Mouse (Mus musculus): ENCODE data around the gene Cdh13. TPM values are rescaled to one million over a fixed set of nuclear protein-coding genes. Genes with fewer than 3 reads are reported as not detected.
A peak's percentile ranks its signal among the peaks of the same experiment; 100 is the strongest.

The Cdh13 gene
- polyA plus RNA-seq (2014; fragmentation: Nextera tagmentation; extraction: Ambion mirVana), result 37.1 and 38.2 TPM in 2 replicates

- no peak for ATAC-seq (replicated peaks; ENCODE audit: insufficient number of reproducible peaks, low FRiP score, low TSS enrichment)
- peak within 1 kb of the TSS; percentile 60 for H3K4me3 ChIP-seq (ENCODE audit: low read depth, low read length)
- H3K4me1 ChIP-seq (ENCODE audit: control insufficient read depth, insufficient read depth, low read length), result peaks cover 37% of the 10 kb centered on the region
- under 1% methylated on average over 33 of the region's 33 CpGs for WGBS (ENCODE audit: insufficient replicate concordance)
- peak within 1 kb of the TSS; percentile 82 for H3K4me2 ChIP-seq
- peaks cover 6% of the 10 kb centered on the region; the same call in 1 of the 2 replicates for H3K27me3 ChIP-seq (ENCODE audit: control insufficient read depth, insufficient read depth, low read length)
- no peaks in the 10 kb centered on the region for H3K9me3 ChIP-seq (replicated peaks; ENCODE audit: control insufficient read depth, low read length)
- H3K9ac ChIP-seq (ENCODE audit: low read depth, low read length), result peak within 1 kb of the TSS; percentile 79
- no peaks in the 10 kb centered on the region for H3K36me3 ChIP-seq (ENCODE audit: control insufficient read depth, insufficient read depth, low read length)
- H3K27ac ChIP-seq (ENCODE audit: low read depth, low read length), result peak within 1 kb of the TSS; percentile 7; the same call in 1 of the 2 replicates
These were observed at the start of gene Cdh13 for GRCm38 (mm10) chr8:118283600-118284111. TSS of gene Cdh13 (plus strand) at chr8:118283733.

- WGBS (ENCODE audit: insufficient replicate concordance), result 84% methylated on average over 7 of the region's 7 CpGs
- H3K9me3 ChIP-seq (replicated peaks; ENCODE audit: control insufficient read depth, low read length), result no peaks in the 10 kb centered on the region
These were observed 47.9 kb upstream of the Cdh13 start for GRCm38 (mm10) chr8:118235626-118236025.

GRCm38 (mm10) chr8:118237150-118237620 is 46.3 kb upstream of the Cdh13 start:
- no peak overlapping the region for H3K27ac ChIP-seq (ENCODE audit: low read depth, low read length)
- no peak overlapping the region for H3K4me3 ChIP-seq (ENCODE audit: low read depth, low read length)
- no peak overlapping the region for H3K9ac ChIP-seq (ENCODE audit: low read depth, low read length)
- H3K4me1 ChIP-seq (ENCODE audit: control insufficient read depth, insufficient read depth, low read length), result no peaks in the 10 kb centered on the region
- H3K36me3 ChIP-seq (ENCODE audit: control insufficient read depth, insufficient read depth, low read length), result no peaks in the 10 kb centered on the region
- 54% methylated on average over 11 of the region's 11 CpGs for WGBS (ENCODE audit: insufficient replicate concordance)
- no peaks in the 10 kb centered on the region for H3K27me3 ChIP-seq (ENCODE audit: control insufficient read depth, insufficient read depth, low read length)
- H3K9me3 ChIP-seq (replicated peaks; ENCODE audit: control insufficient read depth, low read length), result no peaks in the 10 kb centered on the region
- H3K4me2 ChIP-seq, result no peak overlapping the region
- ATAC-seq (replicated peaks; ENCODE audit: insufficient number of reproducible peaks, low FRiP score, low TSS enrichment), result no peak

More at GRCm38 (mm10) chr8:118235626-118236025, 47.9 kb upstream of the Cdh13 start:
- Histone ChIP-seq H3K4me1 (ENCODE audit: control insufficient read depth, insufficient read depth, low read length) (no peaks in the 10 kb centered on the region), H3K4me3 (ENCODE audit: low read depth, low read length) (no peak overlapping the region), H3K36me3 (ENCODE audit: control insufficient read depth, insufficient read depth, low read length) (no peaks in the 10 kb centered on the region), H3K4me2 (no peak overlapping the region), H3K9ac (ENCODE audit: low read depth, low read length) (no peak overlapping the region), H3K27me3 (ENCODE audit: control insufficient read depth, insufficient read depth, low read length) (no peaks in the 10 kb centered on the region), H3K27ac (ENCODE audit: low read depth, low read length) (no peak overlapping the region)
- ATAC-seq (replicated peaks; ENCODE audit: insufficient number of reproducible peaks, low FRiP score, low TSS enrichment), result no peak

GRCm38 (mm10) chr8:118238156-118238555 is 45.4 kb upstream of the Cdh13 start:
- 78% methylated on average over 5 of the region's 5 CpGs for WGBS (ENCODE audit: insufficient replicate concordance)
- H3K27ac ChIP-seq (ENCODE audit: low read depth, low read length), result no peak overlapping the region
- no peak overlapping the region for H3K9ac ChIP-seq (ENCODE audit: low read depth, low read length)
- no peaks in the 10 kb centered on the region for H3K9me3 ChIP-seq (replicated peaks; ENCODE audit: control insufficient read depth, low read length)
- H3K4me3 ChIP-seq (ENCODE audit: low read depth, low read length), result no peak overlapping the region
- H3K36me3 ChIP-seq (ENCODE audit: control insufficient read depth, insufficient read depth, low read length), result no peaks in the 10 kb centered on the region
- ATAC-seq (replicated peaks; ENCODE audit: insufficient number of reproducible peaks, low FRiP score, low TSS enrichment), result no peak
- no peaks in the 10 kb centered on the region for H3K4me1 ChIP-seq (ENCODE audit: control insufficient read depth, insufficient read depth, low read length)
- no peaks in the 10 kb centered on the region for H3K27me3 ChIP-seq (ENCODE audit: control insufficient read depth, insufficient read depth, low read length)
- no peak overlapping the region for H3K4me2 ChIP-seq

- Histone ChIP-seq H3K27me3 (ENCODE audit: control insufficient read depth, insufficient read depth, low read length) (no peaks in the 10 kb centered on the region), H3K4me2 (no peak overlapping the region), H3K9ac (ENCODE audit: low read depth, low read length) (no peak overlapping the region), H3K36me3 (ENCODE audit: control insufficient read depth, insufficient read depth, low read length) (no peaks in the 10 kb centered on the region), H3K4me1 (ENCODE audit: control insufficient read depth, insufficient read depth, low read length) (no peaks in the 10 kb centered on the region), H3K4me3 (ENCODE audit: low read depth, low read length) (no peak overlapping the region), H3K9me3 (replicated peaks; ENCODE audit: control insufficient read depth, low read length) (no peaks in the 10 kb centered on the region), H3K27ac (ENCODE audit: low read depth, low read length) (no peak overlapping the region)
- ATAC-seq (replicated peaks; ENCODE audit: insufficient number of reproducible peaks, low FRiP score, low TSS enrichment), result no peak
- 50% methylated on average over 1 of the region's 1 CpGs for WGBS (ENCODE audit: insufficient replicate concordance)
These were observed 44.3 kb upstream of the Cdh13 start for GRCm38 (mm10) chr8:118239186-118239585.

DNA sequence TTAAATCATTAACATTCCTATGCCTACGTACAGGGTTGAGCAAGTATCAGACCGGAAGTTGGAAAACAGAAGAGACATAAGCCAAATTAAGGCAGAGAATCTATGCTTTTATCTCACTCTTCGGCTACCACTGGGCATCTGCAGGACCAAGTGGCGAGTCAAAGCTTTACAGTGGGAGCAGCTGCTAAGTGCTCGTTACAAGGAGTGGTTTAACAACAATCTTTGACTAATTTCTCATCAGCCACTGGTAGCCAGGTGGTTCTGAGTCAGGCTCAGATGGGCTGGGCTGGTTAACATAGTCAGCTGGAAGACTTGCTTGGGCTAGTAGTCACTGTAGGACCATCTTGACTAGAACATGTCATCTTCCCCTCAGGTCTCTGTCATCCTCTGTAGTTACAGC is 34.2 kb upstream of the Cdh13 start:
- Histone ChIP-seq H3K4me1 (ENCODE audit: control insufficient read depth, insufficient read depth, low read length) (no peaks in the 10 kb centered on the region), H3K4me2 (no peak overlapping the region), H3K9ac (ENCODE audit: low read depth, low read length) (no peak overlapping the region), H3K9me3 (replicated peaks; ENCODE audit: control insufficient read depth, low read length) (no peaks in the 10 kb centered on the region), H3K4me3 (ENCODE audit: low read depth, low read length) (no peak overlapping the region), H3K27me3 (ENCODE audit: control insufficient read depth, insufficient read depth, low read length) (no peaks in the 10 kb centered on the region), H3K27ac (ENCODE audit: low read depth, low read length) (no peak overlapping the region), H3K36me3 (ENCODE audit: control insufficient read depth, insufficient read depth, low read length) (no peaks in the 10 kb centered on the region)
- no peak for ATAC-seq (replicated peaks; ENCODE audit: insufficient number of reproducible peaks, low FRiP score, low TSS enrichment)
- WGBS (ENCODE audit: insufficient replicate concordance), result 78% methylated on average over 5 of the region's 5 CpGs

DNA sequence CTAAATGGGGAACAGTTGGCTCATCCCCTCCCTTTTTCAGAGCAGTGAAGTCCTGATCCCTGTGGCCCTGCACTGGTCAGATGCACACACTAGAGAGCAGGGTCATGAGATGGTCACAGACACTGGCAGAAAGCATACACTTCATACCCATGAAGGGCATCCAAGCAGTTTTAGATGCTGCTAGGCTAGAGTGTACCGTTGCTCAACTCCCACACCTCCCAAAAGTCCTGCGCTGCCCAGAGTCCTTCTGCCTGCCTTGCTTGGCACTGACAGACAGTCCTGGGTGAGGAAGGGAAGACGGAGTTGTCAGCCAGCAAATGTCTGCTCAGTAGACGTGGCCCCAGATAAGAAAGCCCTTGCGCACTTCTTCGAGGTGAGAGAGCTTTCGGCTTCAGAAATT is 33.6 kb upstream of the Cdh13 start:
- H3K27me3 ChIP-seq (ENCODE audit: control insufficient read depth, insufficient read depth, low read length), result no peaks in the 10 kb centered on the region
- no peaks in the 10 kb centered on the region for H3K36me3 ChIP-seq (ENCODE audit: control insufficient read depth, insufficient read depth, low read length)
- H3K27ac ChIP-seq (ENCODE audit: low read depth, low read length), result no peak overlapping the region
- no peak overlapping the region for H3K9ac ChIP-seq (ENCODE audit: low read depth, low read length)
- H3K4me1 ChIP-seq (ENCODE audit: control insufficient read depth, insufficient read depth, low read length), result no peaks in the 10 kb centered on the region
- 58% methylated on average over 7 of the region's 7 CpGs for WGBS (ENCODE audit: insufficient replicate concordance)
- ATAC-seq (replicated peaks; ENCODE audit: insufficient number of reproducible peaks, low FRiP score, low TSS enrichment), result no peak
- H3K4me2 ChIP-seq, result no peak overlapping the region
- no peak overlapping the region for H3K4me3 ChIP-seq (ENCODE audit: low read depth, low read length)
- no peaks in the 10 kb centered on the region for H3K9me3 ChIP-seq (replicated peaks; ENCODE audit: control insufficient read depth, low read length)

DNA sequence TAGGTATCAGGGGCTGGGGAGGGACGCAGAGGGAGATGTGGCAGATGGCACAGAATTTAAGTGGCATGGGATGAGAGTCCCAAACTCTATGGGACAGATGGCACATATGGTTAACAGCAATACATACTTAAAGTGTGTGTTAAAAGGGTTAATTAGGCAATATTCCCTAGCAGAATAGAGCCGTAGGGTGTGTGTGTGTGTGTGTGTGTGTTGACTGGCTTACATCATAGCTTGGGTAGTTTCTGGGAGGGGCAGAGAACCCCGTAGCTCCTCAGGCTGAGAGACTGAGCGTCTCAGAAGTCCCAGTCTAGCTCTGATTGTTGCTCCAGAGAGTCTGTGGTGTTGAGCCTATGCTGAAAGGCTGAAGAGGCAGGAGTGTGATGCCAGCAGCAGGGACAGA is 20.4 kb upstream of the Cdh13 start:
- H3K27ac ChIP-seq (ENCODE audit: low read depth, low read length), result no peak overlapping the region
- ATAC-seq (replicated peaks; ENCODE audit: insufficient number of reproducible peaks, low FRiP score, low TSS enrichment), result no peak
- no peaks in the 10 kb centered on the region; the same call in 1 of the 2 replicates for H3K27me3 ChIP-seq (ENCODE audit: control insufficient read depth, insufficient read depth, low read length)
- no peak overlapping the region for H3K9ac ChIP-seq (ENCODE audit: low read depth, low read length)
- no peaks in the 10 kb centered on the region for H3K36me3 ChIP-seq (ENCODE audit: control insufficient read depth, insufficient read depth, low read length)
- H3K9me3 ChIP-seq (replicated peaks; ENCODE audit: control insufficient read depth, low read length), result no peaks in the 10 kb centered on the region
- no peak overlapping the region for H3K4me3 ChIP-seq (ENCODE audit: low read depth, low read length)
- no peaks in the 10 kb centered on the region for H3K4me1 ChIP-seq (ENCODE audit: control insufficient read depth, insufficient read depth, low read length)
- 54% methylated on average over 4 of the region's 4 CpGs for WGBS (ENCODE audit: insufficient replicate concordance)
- no peak overlapping the region for H3K4me2 ChIP-seq

DNA sequence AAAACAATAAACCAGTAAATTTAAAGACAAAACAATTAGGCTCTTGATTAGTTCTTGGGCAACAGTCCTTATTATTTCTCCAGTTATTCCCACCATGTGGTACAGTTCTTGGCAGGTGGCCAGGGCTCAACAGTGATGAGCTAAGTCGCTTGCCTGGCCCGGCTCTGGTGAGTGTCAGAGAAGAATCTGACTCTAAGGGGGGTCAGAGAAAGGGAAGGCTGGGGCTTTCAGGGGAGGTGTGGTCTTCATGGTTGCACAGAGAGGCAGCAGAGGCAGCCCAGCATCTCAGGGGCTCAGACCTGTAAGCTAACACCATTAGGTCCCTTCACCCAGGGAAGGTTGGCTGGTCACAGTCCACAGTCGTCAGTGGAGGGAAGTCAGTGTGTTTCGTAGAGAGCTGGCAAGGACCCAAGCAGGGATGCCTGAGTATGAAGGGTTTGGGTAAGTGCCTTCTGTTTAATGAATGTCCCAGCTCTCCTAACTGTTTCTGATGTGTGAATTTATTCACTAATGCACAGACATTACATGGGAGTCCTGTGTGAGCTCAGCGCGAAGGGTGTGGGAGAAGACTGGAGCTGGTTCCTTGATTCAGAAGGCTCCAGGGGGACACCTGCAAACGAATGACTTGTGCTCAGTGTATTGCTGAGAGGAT is 12.7 kb upstream of the Cdh13 start:
- WGBS (ENCODE audit: insufficient replicate concordance), result 47% methylated on average over 7 of the region's 7 CpGs
- Histone ChIP-seq H3K4me3 (ENCODE audit: low read depth, low read length) (no peak overlapping the region), H3K4me2 (no peak overlapping the region), H3K36me3 (ENCODE audit: control insufficient read depth, insufficient read depth, low read length) (no peaks in the 10 kb centered on the region), H3K9me3 (replicated peaks; ENCODE audit: control insufficient read depth, low read length) (no peaks in the 10 kb centered on the region), H3K27ac (ENCODE audit: low read depth, low read length) (no peak overlapping the region), H3K4me1 (ENCODE audit: control insufficient read depth, insufficient read depth, low read length) (peaks cover 5% of the 10 kb centered on the region), H3K27me3 (ENCODE audit: control insufficient read depth, insufficient read depth, low read length) (no peaks in the 10 kb centered on the region), H3K9ac (ENCODE audit: low read depth, low read length) (no peak overlapping the region)
- ATAC-seq (replicated peaks; ENCODE audit: insufficient number of reproducible peaks, low FRiP score, low TSS enrichment), result 0 out of 2 replicates have a peak, but pooled peaks have one; percentile 35
